ENCODE assay signal across 8 mouse cellular contexts in the genomic region with DNA sequence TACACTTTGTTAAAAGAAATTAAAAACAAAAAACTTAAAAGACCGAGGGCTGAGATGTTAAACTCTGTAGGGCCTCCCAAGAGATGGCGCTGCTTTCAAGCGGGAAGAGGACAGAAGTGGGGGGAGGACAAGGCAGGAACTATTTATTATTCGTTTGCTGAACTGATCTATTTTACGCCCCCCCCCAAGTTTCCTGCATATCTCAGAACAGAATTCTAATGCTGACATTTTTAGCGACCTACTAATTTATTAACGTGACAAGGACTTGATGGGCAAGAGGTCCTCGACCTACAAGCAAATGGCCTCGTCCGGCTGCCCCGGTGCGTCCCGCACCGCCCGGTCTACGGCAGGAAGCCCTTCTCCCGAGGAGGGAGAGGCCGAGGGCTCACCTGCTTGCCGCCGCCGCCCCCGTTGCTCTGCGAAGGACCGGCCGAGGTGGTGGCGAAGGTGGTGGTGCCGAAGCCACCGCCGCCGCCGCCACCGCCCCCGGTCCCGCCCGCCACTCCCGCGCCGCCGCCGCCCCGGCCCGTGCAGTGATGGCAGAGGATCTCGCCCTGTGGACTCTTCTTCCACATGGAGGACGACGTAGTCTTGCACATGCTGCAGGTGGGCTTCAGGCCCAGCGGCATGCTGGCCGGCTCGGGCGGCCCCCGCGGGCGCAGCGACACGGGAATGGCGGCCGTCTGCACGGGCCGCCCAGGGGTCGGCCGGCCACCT. TPM values are rescaled to one million over a fixed set of nuclear protein-coding genes. Genes with fewer than 3 reads are reported as not detected.
DNase-seq lines count a peak whose midpoint lies in the region; ATAC-seq and TF ChIP-seq lines count a peak whose summit lies in the region.

No protein-coding gene starts in this region.

- H3K4me3 ChIP-seq in gastrocnemius, adult 2 months = peak overlapping the region; percentile 85
- H3K4me3 ChIP-seq in intestine, embryonic 15.5 days (replicated peaks) = peak overlapping the region; percentile 96
- H3K4me3 ChIP-seq in limb, embryonic 13.5 days = peak overlapping the region; percentile 94
- H3K4me3 ChIP-seq in midbrain, embryonic 14.5 days (replicated peaks; ENCODE audit: low read depth, low read length) = peak overlapping the region; percentile 96

- no peaks in the 10 kb centered on the region for H3K27me3 ChIP-seq in intestine, embryonic 15.5 days (replicated peaks)
- H3K27me3 ChIP-seq in limb, embryonic 13.5 days = no peaks in the 10 kb centered on the region
- H3K27me3 ChIP-seq in midbrain, embryonic 14.5 days (ENCODE audit: control insufficient read depth, insufficient read depth, low read length) = no peaks in the 10 kb centered on the region

- peak overlapping the region; percentile 90 for H3K27ac ChIP-seq in gastrocnemius, adult 2 months
- peak overlapping the region; percentile 93 for H3K27ac ChIP-seq in intestine, embryonic 15.5 days
- H3K27ac ChIP-seq in limb, embryonic 13.5 days = peak overlapping the region; percentile 95
- H3K27ac ChIP-seq in midbrain, embryonic 14.5 days (replicated peaks; ENCODE audit: low read depth, low read length) = peak overlapping the region; percentile 88

- no peaks in the 10 kb centered on the region for H3K9me3 ChIP-seq in intestine, embryonic 15.5 days
- no peaks in the 10 kb centered on the region for H3K9me3 ChIP-seq in limb, embryonic 13.5 days
- no peaks in the 10 kb centered on the region for H3K9me3 ChIP-seq in midbrain, embryonic 14.5 days (ENCODE audit: control insufficient read depth, low read length)

- ATAC-seq in intestine, embryonic 15.5 days = peak; percentile 76
- ATAC-seq in limb, embryonic 13.5 days (ENCODE audit: low FRiP score, low read depth) = peak; percentile 72
- peak; percentile 66 for ATAC-seq in midbrain, embryonic 14.5 days (ENCODE audit: low FRiP score, low TSS enrichment)

- peak; percentile 23 for DNase-seq in urinary bladder, postnatal 25 days (ENCODE audit: low spot score)
- no peak for DNase-seq in urinary bladder, postnatal 10 days (ENCODE audit: low spot score)
- DNase-seq in cerebellum, postnatal 36 days = peak; percentile 46 to 51
- DNase-seq in gastrocnemius, adult 2 months = peak; percentile 53
- peak; percentile 80 for DNase-seq in midbrain, embryonic 14.5 days
- peak; percentile 73 to 82 for DNase-seq in spleen, postnatal 10 days (ENCODE audit: low spot score in 2 of 2)

- intact Hi-C loops in gastrocnemius, adult 2 months (cut with DNase I) = loop anchor here (5.0 to 10.0 kb wide), 2 partner anchors 155 to 458 kb away; a partner anchor contains a TSS

- TF ChIP-seq CTCF in gastrocnemius, adult 2 months (IDR thresholded peaks at IDR 0.05) = peak; percentile 72

- under 1% methylated on average over 57 of the region's 60 CpGs for WGBS in intestine, embryonic 15.5 days
- WGBS in limb, embryonic 13.5 days = under 1% methylated on average over 60 of the region's 60 CpGs
- under 1% methylated on average over 60 of the region's 60 CpGs for WGBS in midbrain, embryonic 14.5 days

- H3K4me1 ChIP-seq in intestine, embryonic 15.5 days (replicated peaks) = no peaks in the 10 kb centered on the region; the same call in 1 of the 2 replicates
- peaks cover 11% of the 10 kb centered on the region for H3K4me1 ChIP-seq in limb, embryonic 13.5 days
- H3K4me1 ChIP-seq in midbrain, embryonic 14.5 days (ENCODE audit: control insufficient read depth, insufficient read depth, low read length) = peaks cover 6% of the 10 kb centered on the region; the same call in 1 of the 2 replicates

- H3K36me3 ChIP-seq in intestine, embryonic 15.5 days = peaks cover 4% of the 10 kb centered on the region; the same call in 1 of the 2 replicates
- peaks cover 21% of the 10 kb centered on the region for H3K36me3 ChIP-seq in limb, embryonic 13.5 days
- H3K36me3 ChIP-seq in midbrain, embryonic 14.5 days (ENCODE audit: control insufficient read depth, insufficient read depth, low read length) = peaks cover 19% of the 10 kb centered on the region

- H3K9ac ChIP-seq in intestine, embryonic 15.5 days = peak overlapping the region; percentile 91
- peak overlapping the region; percentile 90 for H3K9ac ChIP-seq in limb, embryonic 13.5 days
- peak overlapping the region; percentile 88 for H3K9ac ChIP-seq in midbrain, embryonic 14.5 days (replicated peaks; ENCODE audit: low read length)

- H3K4me2 ChIP-seq in intestine, embryonic 15.5 days (replicated peaks) = peak overlapping the region; percentile 57
- peak overlapping the region; percentile 63 for H3K4me2 ChIP-seq in limb, embryonic 13.5 days (replicated peaks)
- peak overlapping the region; percentile 57 for H3K4me2 ChIP-seq in midbrain, embryonic 14.5 days (ENCODE audit: low read length)

RNA-seq across cellular contexts. Expression of a gene that starts 3.8 kb away (rescaled TPM):
- total RNA-seq in gastrocnemius, adult 2 months (2021) = not detected
- not detected in 2 replicates for polyA plus RNA-seq in intestine, embryonic 15.5 days (2015; fragmentation: Nextera tagmentation; extraction: Ambion mirVana)
- polyA plus RNA-seq in limb, embryonic 13.5 days (2015; fragmentation: Nextera tagmentation; extraction: Ambion mirVana) = not detected in 2 replicates
- polyA plus RNA-seq in midbrain, embryonic 14.5 days (2014; fragmentation: Nextera tagmentation; extraction: Ambion mirVana) = not detected in 2 replicates

RNA-seq across cellular contexts. Expression of a gene that starts 9.8 kb away (rescaled TPM):
- total RNA-seq in gastrocnemius, adult 2 months (2021) = 100 to 1,000 TPM in 1 of 2 experiments, 10 to 100 TPM in 1; 91.4 to 100 TPM
- 57.2 and 60.0 TPM in 2 replicates for polyA plus RNA-seq in intestine, embryonic 15.5 days (2015; fragmentation: Nextera tagmentation; extraction: Ambion mirVana)
- 60.8 and 63.3 TPM in 2 replicates for polyA plus RNA-seq in limb, embryonic 13.5 days (2015; fragmentation: Nextera tagmentation; extraction: Ambion mirVana)
- polyA plus RNA-seq in midbrain, embryonic 14.5 days (2014; fragmentation: Nextera tagmentation; extraction: Ambion mirVana) = 66.9 and 72.5 TPM in 2 replicates

RNA-seq across cellular contexts. Expression of a gene that starts 50.8 kb away (rescaled TPM):
- total RNA-seq in gastrocnemius, adult 2 months (2021) = 1 to 10 TPM; 5.3 to 8.5 TPM
- polyA plus RNA-seq in intestine, embryonic 15.5 days (2015; fragmentation: Nextera tagmentation; extraction: Ambion mirVana) = 9.3 and 10.8 TPM in 2 replicates
- 14.2 and 17.4 TPM in 2 replicates for polyA plus RNA-seq in limb, embryonic 13.5 days (2015; fragmentation: Nextera tagmentation; extraction: Ambion mirVana)
- polyA plus RNA-seq in midbrain, embryonic 14.5 days (2014; fragmentation: Nextera tagmentation; extraction: Ambion mirVana) = 15.7 and 18.5 TPM in 2 replicates

RNA-seq across cellular contexts. Expression of a gene that starts 51.3 kb away (rescaled TPM):
- total RNA-seq in gastrocnemius, adult 2 months (2021) = 1 to 10 TPM; 8.3 to 8.7 TPM
- polyA plus RNA-seq in intestine, embryonic 15.5 days (2015; fragmentation: Nextera tagmentation; extraction: Ambion mirVana) = 15.5 and 20.2 TPM in 2 replicates
- polyA plus RNA-seq in limb, embryonic 13.5 days (2015; fragmentation: Nextera tagmentation; extraction: Ambion mirVana) = 22.0 and 22.7 TPM in 2 replicates
- polyA plus RNA-seq in midbrain, embryonic 14.5 days (2014; fragmentation: Nextera tagmentation; extraction: Ambion mirVana) = 21.8 and 24.4 TPM in 2 replicates
